Comparison of ENCODE assay signal across 37 mouse cellular contexts in the genomic region with DNA sequence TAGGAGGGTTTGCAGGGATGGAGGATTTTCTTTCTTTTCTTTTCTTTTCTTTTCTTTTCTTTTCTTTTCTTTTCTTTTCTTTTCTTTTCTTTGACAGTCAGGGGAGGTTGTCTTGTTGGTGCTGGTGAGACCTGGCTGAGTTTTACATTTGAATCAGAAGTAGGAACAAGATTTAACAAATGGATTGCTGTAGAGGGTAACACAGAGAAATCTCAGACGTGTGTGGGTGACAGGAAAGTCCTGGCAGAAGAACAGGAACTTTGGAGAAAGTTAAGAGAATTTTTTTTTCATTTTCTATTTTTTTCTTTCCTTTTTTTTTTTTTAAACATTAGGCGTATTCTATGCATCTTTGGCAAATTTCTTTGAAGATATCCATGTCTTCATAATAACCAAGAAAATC. TPM values are rescaled to one million over a fixed set of nuclear protein-coding genes. Genes with fewer than 3 reads are reported as not detected.
"Had no signal": no experiment of that assay in that cellular context is flagged by ENCODE, and none has a peak within 500 bp of the region (broad histone marks: within the 10 kb centered on the region; RNA-seq: fewer than 3 reads in every experiment).

No protein-coding gene starts in this region.

- H3K4me1 ChIP-seq: heart, embryonic 10.5 days; heart, embryonic 12.5 days; heart, embryonic 13.5 days; heart, embryonic 15.5 days; hindbrain, embryonic 10.5 days; hindbrain, embryonic 12.5 days; hindbrain, embryonic 13.5 days; hindbrain, embryonic 15.5 days; intestine, embryonic 15.5 days; kidney, embryonic 15.5 days had no signal

- H3K9me3 ChIP-seq: heart, embryonic 10.5 days; heart, embryonic 12.5 days; heart, embryonic 13.5 days; heart, embryonic 15.5 days; hindbrain, embryonic 10.5 days; hindbrain, embryonic 12.5 days; hindbrain, embryonic 13.5 days; hindbrain, embryonic 15.5 days; intestine, embryonic 15.5 days; kidney, embryonic 15.5 days had no signal

- H3K27me3 ChIP-seq: heart, embryonic 12.5 days; heart, embryonic 13.5 days; heart, embryonic 15.5 days; hindbrain, embryonic 12.5 days; hindbrain, embryonic 13.5 days; hindbrain, embryonic 15.5 days; intestine, embryonic 15.5 days; kidney, embryonic 15.5 days had no signal

- H3K9ac ChIP-seq: heart, embryonic 12.5 days; heart, embryonic 13.5 days; heart, embryonic 15.5 days; hindbrain, embryonic 12.5 days; hindbrain, embryonic 13.5 days; hindbrain, embryonic 14.5 days; hindbrain, embryonic 15.5 days; intestine, embryonic 15.5 days; kidney, embryonic 15.5 days had no signal

- H3K4me2 ChIP-seq: heart, embryonic 11.5 days; heart, embryonic 12.5 days; heart, embryonic 13.5 days; heart, embryonic 15.5 days; hindbrain, embryonic 12.5 days; hindbrain, embryonic 13.5 days; hindbrain, embryonic 14.5 days; hindbrain, embryonic 15.5 days; intestine, embryonic 15.5 days; kidney, embryonic 15.5 days had no signal

- ATAC-seq: hindbrain, embryonic 16.5 days; hindbrain, postnatal 0 days; inflammation-experienced regulatory T-cells, adult 6 months; intestine, embryonic 15.5 days; intestine, embryonic 16.5 days; intestine, postnatal 0 days had no signal

- H3K27ac ChIP-seq: heart, embryonic 10.5 days; heart, embryonic 13.5 days; heart, embryonic 15.5 days; hindbrain, embryonic 10.5 days; hindbrain, embryonic 12.5 days; hindbrain, embryonic 13.5 days; hindbrain, embryonic 14.5 days; hindbrain, embryonic 15.5 days; hindbrain, postnatal 0 days; intestine, embryonic 15.5 days; kidney, embryonic 15.5 days; kidney, postnatal 0 days; layer of hippocampus, adult 2 months had no signal

- H3K36me3 ChIP-seq: heart, embryonic 10.5 days; heart, embryonic 12.5 days; heart, embryonic 13.5 days; heart, embryonic 15.5 days; hindbrain, embryonic 10.5 days; hindbrain, embryonic 12.5 days; hindbrain, embryonic 13.5 days; hindbrain, embryonic 15.5 days; intestine, embryonic 15.5 days; kidney, embryonic 15.5 days had no signal

- DNase-seq: heart, postnatal 10 days; heart, postnatal 14 days; heart, postnatal 36 days; heart, postnatal 4 days; kidney, adult 11 months; kidney, adult 18-20 months; kidney, adult 2 months; kidney, adult 8-10 months; kidney, adult 9 months; kidney, postnatal 10 days; kidney, postnatal 14 days; kidney, postnatal 36 days; kidney, postnatal 4 days; layer of hippocampus, adult 9-11 months; layer of hippocampus, postnatal 36 days had no signal

- H3K4me3 ChIP-seq: heart, embryonic 10.5 days; heart, embryonic 12.5 days; heart, embryonic 13.5 days; heart, embryonic 15.5 days; hindbrain, embryonic 10.5 days; hindbrain, embryonic 12.5 days; hindbrain, embryonic 13.5 days; hindbrain, embryonic 15.5 days; intestine, embryonic 15.5 days; kidney, embryonic 15.5 days; layer of hippocampus, adult 2 months had no signal

RNA-seq across cellular contexts. Expression of a gene that starts 41.8 kb away (rescaled TPM):
- total RNA-seq: heart, postnatal 14 days; heart, postnatal 25 days; heart, postnatal 36 days; heart, postnatal 4 days; hematopoietic stem cell, adult 5-6 weeks had no signal
- polyA plus RNA-seq: inflammation-experienced regulatory T-cells, adult 6 months; intestine, postnatal 0 days; kidney, adult 2 months; large intestine, adult 2 months had no signal
